ENCODE assay signal across 8 mouse cellular contexts in genomic region chr1:165075301-165076082, GRCm38 (mm10).
DNase-seq lines count a peak whose midpoint lies in the region; ATAC-seq lines count a peak whose summit lies in the region.

No protein-coding gene starts in this region.

- no peaks in the 10 kb centered on the region for H3K9me3 ChIP-seq in hindbrain, embryonic 12.5 days (replicated peaks)

- intact Hi-C loops in left cerebral cortex, postnatal 36 days (cut with DNase I) = loop anchor here (5.0 kb wide), 2 partner anchors 33 to 37 kb away; no protein-coding TSS in a partner anchor

- peak; percentile 11 to 21 for DNase-seq in cerebellum, postnatal 14 days
- DNase-seq in cerebellum, postnatal 36 days = no peak
- DNase-seq in adrenal gland, postnatal 10 days = peak; percentile 57
- peak; percentile 93 for DNase-seq in frontal cortex, adult 2 months (ENCODE audit: extremely low spot score in 1 of 2, low spot score in 1 of 2)
- peak; percentile 76 to 80 for DNase-seq in left cerebral cortex, postnatal 36 days (ENCODE audit: low spot score in 2 of 2)
- peak; percentile 54 for DNase-seq in right cerebral cortex, postnatal 14 days

- H3K4me1 ChIP-seq in hindbrain, embryonic 12.5 days = peaks cover 12% of the 10 kb centered on the region

- no peak overlapping the region for H3K4me3 ChIP-seq in hindbrain, embryonic 12.5 days

- no peak overlapping the region for H3K4me2 ChIP-seq in hindbrain, embryonic 12.5 days (replicated peaks)

- 36% methylated on average over 5 of the region's 5 CpGs for WGBS in hindbrain, embryonic 12.5 days

- H3K27ac ChIP-seq in hindbrain, embryonic 12.5 days = peak overlapping the region; percentile 83

- H3K27me3 ChIP-seq in hindbrain, embryonic 12.5 days = no peaks in the 10 kb centered on the region

- peak; percentile 92 for ATAC-seq in hindbrain, embryonic 12.5 days (ENCODE audit: low FRiP score)
- ATAC-seq in megakaryocyte, adult 5-6 weeks (ENCODE audit: poor library complexity, severe bottlenecking) = no peak

- no peaks in the 10 kb centered on the region for H3K36me3 ChIP-seq in hindbrain, embryonic 12.5 days

- H3K9ac ChIP-seq in hindbrain, embryonic 12.5 days = no peak overlapping the region

Comparison
In these comparisons a context has a peak if more than half of its experiments do, and no peak if none do; other contexts are left out.
1. DNase-seq: peak in cerebellum, postnatal 14 days (2 of 2), adrenal gland, postnatal 10 days (single experiment), frontal cortex, adult 2 months (2 of 2), left cerebral cortex, postnatal 36 days (2 of 2) and right cerebral cortex, postnatal 14 days (single experiment); none in cerebellum, postnatal 36 days (0 of 2).